Mouse (Mus musculus) bone marrow, adult 2 months (tissue): ENCODE data around the gene Fam160a1. TPM values are rescaled to one million over a fixed set of nuclear protein-coding genes. Genes with fewer than 3 reads are reported as not detected.

ENCODE experiments used
- H3K27ac ChIP-seq: fragments of 200-500 bp; 2 replicates; pipeline ENCODE4 v1.5.1; 2012; ENCODE audit warnings: low read depth, mild to moderate bottlenecking, control low read depth, inconsistent platforms, low read length; ENCODE audit not compliant: control insufficient read depth, poor library complexity, insufficient read depth
- H3K4me1 ChIP-seq: fragments of 200-500 bp; 2 replicates; pipeline ENCODE4 v1.6.1; 2011; ENCODE audit warnings: low read length; ENCODE audit not compliant: control insufficient read depth, insufficient read depth
- H3K4me3 ChIP-seq: fragments of 200-500 bp; replicated peaks from 2 replicates; pipeline ENCODE3; 2011; ENCODE audit warnings: mild to moderate bottlenecking, low read depth, low read length, control low read depth; ENCODE audit not compliant: control insufficient read depth
- CTCF ChIP-seq: fragments of 200-500 bp; IDR thresholded peaks from 2 replicates; pipeline ENCODE4 v1.5.1; 2011; ENCODE audit warnings: low read length, control low read depth; ENCODE audit not compliant: control insufficient read depth, insufficient read depth
- POLR2A ChIP-seq: fragments of 200-500 bp; IDR thresholded peaks from 2 replicates; pipeline ENCODE4 v1.6.1; 2011; ENCODE audit warnings: low read depth, mild to moderate bottlenecking, control low read depth, low read length, borderline replicate concordance; ENCODE audit not compliant: control insufficient read depth
- WGBS: fragments of 180-500 bp; shearing (Covaris S2); methylation state at CpG from one replicate; pipeline ENCODE4 v1.1.7; 2018; 5-methylcytosine and 5-hydroxymethylcytosine counted together
- polyA plus RNA-seq: library from polyadenylated mRNA; stranded (reverse); fragments of >200 nt; gene quantifications from 2 replicates; pipeline ENCODE4 v1.2.4, GENCODE M21; 2011; ENCODE audit warnings: low replicate concordance; ENCODE audit not compliant: missing spikeins, insufficient read depth, insufficient read length

The Fam160a1 gene
- polyA plus RNA-seq, 1 experiment, result not detected

DNA sequence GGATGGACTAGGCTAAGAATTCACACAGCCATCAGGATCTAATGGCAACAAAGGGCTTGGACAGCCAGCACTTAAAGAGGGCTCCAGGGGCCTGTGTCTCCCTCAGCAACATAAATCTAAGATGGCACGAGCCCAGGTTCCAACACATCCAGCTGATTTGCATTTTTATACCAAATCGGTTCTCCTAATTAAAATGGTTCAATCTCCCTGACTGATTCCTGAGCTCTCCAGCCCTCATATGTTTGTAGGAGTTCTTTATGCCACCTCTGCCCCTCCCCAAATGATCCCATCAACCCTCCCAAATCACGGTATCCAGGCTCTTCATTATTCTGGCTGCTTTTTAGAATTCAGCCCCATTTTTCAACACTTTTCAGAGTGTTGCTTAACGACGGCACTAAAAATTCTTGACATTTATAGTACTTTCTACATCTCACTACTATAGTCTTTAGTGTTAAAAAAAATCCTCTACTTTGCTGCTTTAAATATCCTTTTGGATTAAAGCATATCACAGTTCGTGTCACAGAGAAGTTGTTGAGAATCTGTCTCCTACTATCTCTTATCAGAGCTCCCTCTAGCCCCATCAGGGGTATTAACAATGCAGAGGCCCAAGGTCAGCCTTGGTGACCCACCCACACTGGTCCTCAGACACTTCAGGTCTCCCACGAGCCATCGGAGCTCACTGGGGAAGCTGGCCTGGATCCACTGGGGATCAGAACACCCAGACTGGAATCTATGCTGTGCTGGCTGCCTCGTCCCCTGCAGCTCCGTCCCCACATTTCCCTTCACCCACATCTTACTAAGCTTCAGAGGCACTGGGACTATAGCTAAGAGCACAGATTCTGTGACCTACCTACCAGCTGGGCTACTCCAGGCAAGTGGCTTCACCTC lies 154.9 kb downstream of the Fam160a1 start:
- no peak for TF ChIP-seq CTCF
- no peak for TF ChIP-seq POLR2A
- H3K4me1 ChIP-seq, result no peaks in the 10 kb centered on the region
- WGBS, result 80% methylated on average over 10 of the region's 10 CpGs
- no peak overlapping the region for H3K27ac ChIP-seq
- no peak overlapping the region for H3K4me3 ChIP-seq

DNA sequence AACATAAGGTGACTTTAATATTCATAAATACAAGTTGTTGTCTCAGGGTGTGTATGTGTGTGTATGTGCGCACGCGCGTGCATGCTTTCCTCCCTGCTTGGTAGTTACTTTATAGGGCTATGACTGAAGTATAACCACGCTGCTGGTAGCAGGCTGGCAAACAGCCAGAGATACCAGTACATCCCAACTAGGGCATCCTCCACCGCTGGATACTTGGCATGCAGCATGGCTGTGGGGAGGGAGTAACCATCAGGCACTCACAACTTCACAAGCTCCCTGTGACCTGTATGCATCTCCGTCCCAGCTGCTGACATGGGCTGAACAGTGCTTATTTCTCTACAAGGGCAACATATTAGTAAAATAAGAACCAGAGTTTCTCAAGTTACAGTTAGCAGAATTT lies 157.4 kb downstream of the Fam160a1 start:
- Histone ChIP-seq H3K27ac (no peak overlapping the region), H3K4me3 (no peak overlapping the region), H3K4me1 (no peaks in the 10 kb centered on the region)
- TF ChIP-seq POLR2A (no peak), CTCF (no peak)
- 83% methylated on average over 7 of the region's 7 CpGs for WGBS

DNA sequence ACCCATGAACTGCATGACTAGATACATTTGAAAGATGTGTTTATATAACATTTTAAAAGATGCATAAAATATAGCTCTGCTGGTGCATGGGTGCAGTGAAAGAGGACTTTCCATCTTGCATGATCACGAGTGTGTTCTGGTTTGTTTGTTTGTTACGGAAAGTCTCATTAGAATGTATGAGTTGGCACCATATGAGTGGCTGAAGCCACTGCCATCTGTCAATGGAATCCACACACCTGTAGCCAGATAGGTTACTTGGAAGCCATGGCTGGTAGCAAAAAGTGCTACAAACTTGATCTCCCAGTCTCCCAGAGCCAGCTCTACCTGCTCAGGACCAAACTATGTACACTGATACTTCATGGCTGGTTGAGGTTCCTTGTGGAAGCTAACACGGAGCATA lies 161.6 kb downstream of the Fam160a1 start:
- Histone ChIP-seq H3K4me3 (no peak overlapping the region), H3K27ac (no peak overlapping the region), H3K4me1 (no peaks in the 10 kb centered on the region)
- TF ChIP-seq POLR2A (no peak), CTCF (no peak)
- WGBS, result 89% methylated on average over 3 of the region's 3 CpGs

DNA sequence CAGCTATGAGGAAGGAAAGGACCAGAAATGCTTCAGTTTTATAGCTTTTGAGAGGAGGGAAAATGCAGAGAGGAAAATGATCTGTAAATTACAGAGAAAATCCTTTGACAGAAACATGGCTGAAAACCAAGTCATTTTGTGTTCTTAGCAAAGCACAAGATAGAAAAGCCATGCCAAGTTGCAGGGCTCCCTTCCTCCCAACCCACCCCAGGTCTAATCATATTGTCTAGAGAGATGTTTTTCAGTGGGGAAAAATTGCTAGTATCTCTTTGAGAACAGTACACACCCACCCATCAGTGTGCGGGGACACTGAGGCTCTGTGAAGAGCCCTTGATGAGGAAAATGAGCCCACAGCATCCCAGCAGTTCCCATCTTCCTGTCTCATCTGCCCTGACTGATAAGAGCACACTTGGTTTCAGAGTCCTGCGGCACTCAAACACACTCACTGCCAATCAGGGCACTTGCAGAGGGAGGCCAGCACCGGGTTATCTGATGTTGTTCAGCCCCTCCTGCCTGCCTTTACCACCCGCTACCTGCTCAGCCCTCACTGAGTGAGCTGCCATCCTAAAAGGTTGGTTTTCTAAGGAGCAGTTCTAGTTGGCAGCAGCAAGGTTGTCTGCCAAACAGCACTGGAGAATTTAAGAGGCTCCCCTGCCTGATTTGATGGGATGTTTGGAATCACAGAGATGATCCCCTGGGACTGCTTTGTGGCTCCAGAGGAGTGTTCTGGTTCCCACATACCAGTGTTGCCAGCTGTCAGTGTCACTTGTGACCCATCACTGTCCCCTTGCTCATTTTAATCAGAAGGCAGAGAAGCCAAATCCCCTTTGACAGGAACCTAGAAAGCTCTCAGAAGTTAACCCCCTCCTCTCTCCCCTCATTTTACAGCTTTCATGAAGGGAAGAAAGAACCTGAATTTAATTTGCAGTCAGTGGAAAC lies 164.1 kb downstream of the Fam160a1 start:
- TF ChIP-seq POLR2A, result no peak
- no peak for TF ChIP-seq CTCF
- Histone ChIP-seq H3K27ac (no peak overlapping the region), H3K4me1 (no peaks in the 10 kb centered on the region), H3K4me3 (no peak overlapping the region)
- 63% methylated on average over 4 of the region's 4 CpGs for WGBS

DNA sequence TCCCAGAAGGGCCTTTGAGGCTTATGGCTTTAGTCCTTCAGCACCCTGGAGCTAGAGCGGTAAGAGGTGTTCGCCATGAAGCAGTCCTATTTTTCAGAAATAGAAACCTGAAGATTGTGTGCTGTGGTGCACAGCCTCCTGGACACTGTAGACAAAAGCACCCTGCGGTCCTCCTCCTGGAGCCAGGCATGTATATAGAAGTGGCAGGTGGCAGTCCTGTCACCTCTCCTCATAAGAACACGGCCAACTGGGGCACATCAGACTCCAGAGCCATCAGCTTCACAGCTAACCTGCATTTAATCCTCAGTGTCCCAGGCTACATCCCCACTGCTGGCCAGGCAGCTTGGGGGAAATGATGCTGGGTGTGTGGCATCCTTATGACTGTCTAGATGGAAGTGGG lies 167.9 kb downstream of the Fam160a1 start:
- Histone ChIP-seq H3K27ac (no peak overlapping the region), H3K4me1 (no peaks in the 10 kb centered on the region), H3K4me3 (no peak overlapping the region)
- TF ChIP-seq POLR2A, result no peak
- TF ChIP-seq CTCF, result 0 out of 2 replicates have a peak, but pooled peaks have one; percentile 3
- WGBS, result 85% methylated on average over 4 of the region's 4 CpGs

DNA sequence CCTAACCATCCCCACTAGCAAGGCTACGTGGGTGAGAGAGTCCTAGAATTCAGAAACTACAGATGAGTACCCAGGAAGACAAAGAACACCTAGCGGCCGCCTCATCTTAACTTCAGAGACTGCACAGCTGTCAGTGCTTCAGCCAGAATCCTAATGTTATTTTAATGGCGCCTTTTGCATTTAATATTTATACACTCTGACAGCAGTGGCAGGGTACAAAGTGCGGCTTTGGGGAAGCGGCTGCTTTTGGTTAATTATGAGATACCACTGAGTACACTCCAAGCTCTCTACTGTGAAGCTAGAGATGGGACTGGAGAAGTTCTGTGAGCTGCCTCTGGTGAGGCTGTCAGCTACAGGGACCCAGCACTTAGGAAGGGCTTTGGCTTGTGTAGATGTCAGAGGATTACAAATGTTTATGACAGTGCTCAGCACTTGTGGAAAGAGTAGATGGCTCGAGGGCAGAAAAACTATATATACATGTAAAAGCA lies 171.5 kb downstream of the Fam160a1 start:
- Histone ChIP-seq H3K4me1 (no peaks in the 10 kb centered on the region), H3K27ac (no peak overlapping the region), H3K4me3 (no peak overlapping the region)
- TF ChIP-seq CTCF, result no peak
- no peak for TF ChIP-seq POLR2A
- 85% methylated on average over 7 of the region's 7 CpGs for WGBS

DNA sequence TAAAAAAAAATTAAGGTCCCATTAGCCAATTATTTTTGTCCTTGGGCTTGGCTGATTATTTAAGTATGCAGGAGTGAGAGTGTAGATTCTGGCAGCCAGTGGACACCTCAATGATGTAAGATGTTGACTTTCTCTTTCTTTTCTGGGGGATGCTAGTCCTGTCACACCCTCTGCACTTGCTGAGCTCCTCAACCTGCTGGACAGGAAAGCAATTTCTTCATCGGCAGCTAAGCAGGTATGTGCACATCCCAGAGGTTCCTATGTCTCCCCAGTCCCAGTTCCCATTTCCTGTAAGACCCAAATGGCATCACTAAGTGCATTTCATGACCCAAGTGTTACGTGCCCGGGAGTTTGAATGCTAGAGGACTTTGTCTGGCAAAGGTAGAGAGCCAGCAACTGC lies 172.3 kb downstream of the Fam160a1 start:
- TF ChIP-seq POLR2A (no peak), CTCF (no peak)
- H3K4me1 ChIP-seq, result no peaks in the 10 kb centered on the region
- WGBS, result 77% methylated on average over 3 of the region's 3 CpGs

DNA sequence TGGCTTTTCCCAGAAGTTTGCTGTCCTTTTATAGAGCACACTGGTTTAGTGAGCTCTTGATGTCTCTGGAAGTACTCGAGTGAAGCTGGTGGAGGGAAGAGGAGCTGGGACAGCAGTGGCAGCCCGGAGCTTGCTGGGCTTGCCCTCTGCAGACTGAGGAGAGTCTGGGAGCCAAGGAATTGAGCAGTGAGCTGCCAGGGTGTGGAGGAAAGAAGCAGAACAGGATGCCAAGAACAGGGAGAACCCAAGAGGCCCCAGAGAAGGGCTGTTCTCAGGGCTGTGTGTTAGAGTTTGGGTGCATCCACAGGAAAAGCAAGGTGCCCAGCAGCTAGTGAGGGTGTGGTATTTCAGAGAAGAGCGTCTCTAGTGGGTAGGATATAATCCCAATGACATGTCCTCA lies 175.3 kb downstream of the Fam160a1 start:
- Histone ChIP-seq H3K4me1 (no peaks in the 10 kb centered on the region), H3K4me3 (no peak overlapping the region), H3K27ac (no peak overlapping the region)
- WGBS, result 77% methylated on average over 3 of the region's 3 CpGs
- TF ChIP-seq CTCF, result no peak
- no peak for TF ChIP-seq POLR2A

More for the DNA sequence above, 172.3 kb downstream of the Fam160a1 start:
- no peak overlapping the region for H3K27ac ChIP-seq
- no peak overlapping the region for H3K4me3 ChIP-seq
